Mouse (Mus musculus) olfactory bulb, adult 2 months (tissue): ENCODE measurements around the gene Lix1l.

Source experiments
- CTCF ChIP-seq: fragments of 200-500 bp; IDR thresholded peaks from 2 replicates; pipeline ENCODE4 v1.5.1; 2012; ENCODE audit warnings: low read depth, mild to moderate bottlenecking, low read length, moderate library complexity; ENCODE audit not compliant: insufficient read depth
- POLR2A ChIP-seq: fragments of 200-500 bp; IDR thresholded peaks from 2 replicates; pipeline ENCODE4 v1.6.1; 2012; ENCODE audit warnings: mild to moderate bottlenecking, low read depth, low read length, moderate library complexity; ENCODE audit not compliant: insufficient read depth

- TF ChIP-seq CTCF (no peak), POLR2A (no peak)
Measured at GRCm38 (mm10) chr3:96578561-96579238, 22.2 kb upstream of the Lix1l start.
